Mouse (Mus musculus) midbrain, postnatal 0 days (tissue): ENCODE results near the gene Eif4g3. TPM values are rescaled to one million over a fixed set of nuclear protein-coding genes. Genes with fewer than 3 reads are reported as not detected.

Experiments
- ATAC-seq: fragments of 200-750 bp; cut with Nextera tagmentation; 2 replicates; pipeline ENCODE4 v1.8.0; 2017; ENCODE audit warnings: moderate number of reproducible peaks, mild to moderate bottlenecking, moderate TSS enrichment, moderate library complexity; ENCODE audit not compliant: low FRiP score
- DNase-seq: peaks from one replicate; pipeline ENCODE4 v3.0.0-alpha.2; 2015; ENCODE audit warnings: low spot score
- H3K27ac ChIP-seq: fragments of 300-500 bp; sonication (generic); 2 replicates; pipeline ENCODE4 v1.5.1; 2014; ENCODE audit warnings: low read depth, mild to moderate bottlenecking, low read length, mixed read lengths
- H3K27me3 ChIP-seq: fragments of 300-500 bp; sonication (generic); 2 replicates; pipeline ENCODE4 v1.6.1; 2014; ENCODE audit warnings: low read length, control low read depth, mixed read lengths; ENCODE audit not compliant: insufficient read depth
- H3K36me3 ChIP-seq: fragments of 300-500 bp; sonication (generic); 2 replicates; pipeline ENCODE4 v1.6.1; 2014; ENCODE audit warnings: low read length, control low read depth, mixed read lengths; ENCODE audit not compliant: insufficient read depth
- H3K4me1 ChIP-seq: fragments of 300-500 bp; sonication (generic); 2 replicates; pipeline ENCODE4 v1.6.1; 2014; ENCODE audit warnings: mild to moderate bottlenecking, control low read depth, antibody characterized with exemption, low read length, mixed read lengths; ENCODE audit not compliant: insufficient read depth
- H3K4me2 ChIP-seq: fragments of 300-500 bp; sonication (generic); 2 replicates; pipeline ENCODE4 v1.6.1; 2014; ENCODE audit warnings: low read depth, mild to moderate bottlenecking, low read length, mixed read lengths; ENCODE audit not compliant: poor library complexity, severe bottlenecking
- H3K4me3 ChIP-seq: fragments of 300-500 bp; sonication (generic); 2 replicates; pipeline ENCODE4 v1.5.1; 2014; ENCODE audit warnings: low read depth, mild to moderate bottlenecking, low read length, moderate library complexity
- H3K9ac ChIP-seq: fragments of 300-500 bp; sonication (generic); replicated peaks from 2 replicates; pipeline ENCODE4 v1.6.1; 2014; ENCODE audit warnings: mild to moderate bottlenecking, low read length, moderate library complexity, mixed read lengths; ENCODE audit not compliant: poor library complexity, severe bottlenecking
- H3K9me3 ChIP-seq: fragments of 300-500 bp; sonication (generic); 2 replicates; pipeline ENCODE4 v1.6.1; 2016; ENCODE audit warnings: low read length, control low read depth
- CTCF ChIP-seq: IDR thresholded peaks from 2 replicates; pipeline ENCODE4 v1.5.1; 2016; ENCODE audit warnings: antibody characterized with exemption, mild to moderate bottlenecking
- WGBS: fragments of 180-500 bp; shearing (Covaris S2); extraction: QIAGEN DNeasy Blood & Tissue Kit; methylation state at CpG from one replicate; pipeline ENCODE4 v1.1.7; 2014; 5-methylcytosine and 5-hydroxymethylcytosine counted together
- microRNA-seq: library from miRNA; unstranded; fragments of <30 nt; microRNA quantifications from one replicate; pipeline ENCODE4, GENCODE M21; 2016; ENCODE audit warnings: borderline number of aligned reads
- polyA plus RNA-seq: library from polyadenylated mRNA; unstranded; fragments of >200 nt; fragmentation: Nextera tagmentation; extraction: Ambion mirVana; gene quantifications from 2 replicates; pipeline ENCODE4 v1.2.1, GENCODE M21; 2015
- total RNA-seq: library from RNA; depleted of rRNA; stranded (reverse); fragments of >200 nt; gene quantifications from 2 replicates; pipeline ENCODE4 v1.2.3, GENCODE M21; 2014; rRNA removed

Eif4g3 gene
- total and polyA plus RNA-seq, 2 experiments from 2014 or later: 42.4 to 92.2 TPM

- H3K27me3 ChIP-seq: no peaks in the 10 kb centered on the region
- H3K27ac ChIP-seq: no peak overlapping the region
- ATAC-seq: no peak
- 57% methylated on average over 27 of the region's 27 CpGs for WGBS
- no peaks in the 10 kb centered on the region for H3K9me3 ChIP-seq
- no peak overlapping the region for H3K4me3 ChIP-seq
- TF ChIP-seq CTCF: no peak
- peaks cover 7% of the 10 kb centered on the region for H3K4me1 ChIP-seq
- DNase-seq: peak; percentile 51
- peaks cover 27% of the 10 kb centered on the region for H3K36me3 ChIP-seq
- H3K9ac ChIP-seq: no peak overlapping the region
- H3K4me2 ChIP-seq: no peak overlapping the region
Measured at GRCm38 (mm10) chr4:138246756-138247665, 254.2 kb downstream of the Eif4g3 start.

DNA sequence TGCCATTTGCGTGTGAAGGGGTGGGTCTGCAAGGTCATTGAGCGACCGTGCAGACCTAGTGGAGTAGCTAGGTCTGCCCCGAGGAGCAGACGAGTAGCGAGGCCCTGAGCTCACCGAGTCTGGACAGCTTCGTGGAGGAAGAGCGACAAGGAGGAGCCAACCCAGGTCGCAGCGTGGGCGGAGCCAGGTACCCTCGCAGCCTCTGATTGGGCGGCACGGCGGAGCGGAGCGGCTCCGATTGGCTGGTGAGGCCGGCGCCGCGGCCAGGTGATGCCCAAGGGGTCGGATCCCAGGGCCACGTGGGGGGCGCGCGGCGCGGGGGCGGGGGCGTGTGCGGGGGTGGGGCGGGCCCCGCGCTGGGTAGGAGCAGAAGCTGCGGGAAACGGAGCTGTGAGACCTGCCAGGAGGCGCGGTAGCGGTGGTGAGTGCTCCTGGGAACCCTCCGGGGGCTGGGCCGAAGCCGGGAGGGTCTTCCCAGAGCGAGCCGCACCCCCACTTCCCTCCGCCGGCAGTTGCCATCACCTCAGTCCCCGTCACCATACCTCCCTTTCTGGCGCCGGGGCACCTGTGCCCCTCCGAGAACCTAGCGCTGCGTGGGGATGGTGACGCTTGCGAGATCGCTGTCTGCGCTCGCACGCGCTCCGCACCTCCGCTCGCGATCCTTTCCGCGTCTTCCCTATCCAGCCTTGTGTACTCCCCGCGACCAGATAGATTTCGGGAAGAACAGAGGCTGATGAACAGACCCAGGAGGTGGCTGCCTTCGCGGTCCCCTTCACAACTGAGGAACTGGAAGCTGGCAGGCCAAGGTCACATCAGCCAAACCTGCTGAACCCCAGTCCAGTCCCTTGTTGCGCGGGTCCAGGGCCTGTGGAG lies 257.5 kb downstream of the Eif4g3 start, which contains the start of the genes Sh2d5 and Kif17:
Sh2d5 (plus strand) TSS at position 316 of the 873 bp plus-strand sequence.
Kif17 (plus strand) TSS at position 348 of the 873 bp plus-strand sequence.
- no peak for TF ChIP-seq CTCF
- Histone ChIP-seq H3K4me3 (peak within 1 kb of the TSS; percentile 61), H3K27ac (peak within 1 kb of the TSS; percentile 55), H3K9me3 (no peaks in the 10 kb centered on the region), H3K4me2 (peak within 1 kb of the TSS; percentile 81), H3K9ac (peak within 1 kb of the TSS; percentile 70), H3K4me1 (peaks cover 15% of the 10 kb centered on the region), H3K36me3 (peaks cover 1% of the 10 kb centered on the region; the same call in 1 of the 2 replicates), H3K27me3 (no peaks in the 10 kb centered on the region)
- peak; percentile 94 for ATAC-seq
- under 1% methylated on average over 49 of the region's 74 CpGs for WGBS
- peak; percentile 92 for DNase-seq

GRCm38 (mm10) chr4:138251819-138252218 lies 259.0 kb downstream of the Eif4g3 start:
- H3K4me3 ChIP-seq: peak overlapping the region; percentile 61
- ATAC-seq: no peak
- WGBS: 0% methylated on average over 14 of the region's 14 CpGs
- peak; percentile 34 for DNase-seq
- H3K4me1 ChIP-seq: peaks cover 15% of the 10 kb centered on the region
- H3K9me3 ChIP-seq: no peaks in the 10 kb centered on the region
- peak overlapping the region; percentile 70 for H3K9ac ChIP-seq
- 0 out of 2 replicates have a peak, but pooled peaks cover 5% of the 10 kb centered on the region for H3K36me3 ChIP-seq
- H3K27ac ChIP-seq: no peak overlapping the region
- no peaks in the 10 kb centered on the region for H3K27me3 ChIP-seq
- H3K4me2 ChIP-seq: peak overlapping the region; percentile 81
- TF ChIP-seq CTCF: peak; percentile 59

GRCm38 (mm10) chr4:138252231-138252630 lies 259.4 kb downstream of the Eif4g3 start:
- TF ChIP-seq CTCF: no peak
- Histone ChIP-seq H3K4me1 (peaks cover 15% of the 10 kb centered on the region), H3K4me3 (peak overlapping the region; percentile 61), H3K27ac (no peak overlapping the region), H3K9me3 (no peaks in the 10 kb centered on the region), H3K36me3 (0 out of 2 replicates have a peak, but pooled peaks cover 7% of the 10 kb centered on the region), H3K27me3 (no peaks in the 10 kb centered on the region), H3K4me2 (peak overlapping the region; percentile 81), H3K9ac (0 out of 2 replicates have a peak overlapping the region, but pooled peaks have one; percentile 70)
- no peak for DNase-seq
- WGBS: 23% methylated on average over 5 of the region's 5 CpGs
- no peak for ATAC-seq

- Histone ChIP-seq H3K9ac (no peak overlapping the region), H3K9me3 (no peaks in the 10 kb centered on the region), H3K27me3 (no peaks in the 10 kb centered on the region), H3K4me3 (no peak overlapping the region), H3K36me3 (peaks cover 16% of the 10 kb centered on the region), H3K4me2 (no peak overlapping the region), H3K4me1 (peaks cover 7% of the 10 kb centered on the region; the same call in 1 of the 2 replicates), H3K27ac (no peak overlapping the region)
- WGBS: 86% methylated on average over 22 of the region's 22 CpGs
- DNase-seq: no peak
- TF ChIP-seq CTCF: no peak
- ATAC-seq: no peak
Measured at GRCm38 (mm10) chr4:138257116-138257687, 264.4 kb downstream of the Eif4g3 start.

Small RNA genes within 50 kb of the gene (microRNA-seq; reads per million reads assigned to microRNA genes)
- gene Mir6399: not detected

Other genes starting within 250 kb of the Eif4g3 start
- 14.3 and 17.9 TPM in 2 replicates for gene Alpl, start 196.6 kb upstream of the Eif4g3 start, total RNA-seq
- gene Alpl, start 196.6 kb upstream of the Eif4g3 start, polyA plus RNA-seq: 16.1 and 19.1 TPM in 2 replicates
- gene Ece1, start 130.8 kb upstream of the Eif4g3 start, total RNA-seq: 36.3 and 51.9 TPM in 2 replicates
- 23.2 and 23.7 TPM in 2 replicates for gene Ece1, start 130.8 kb upstream of the Eif4g3 start, polyA plus RNA-seq
- 165 and 177 TPM in 2 replicates for gene Hp1bp3, start 223.3 kb downstream of the Eif4g3 start, total RNA-seq
- gene Hp1bp3, start 223.3 kb downstream of the Eif4g3 start, polyA plus RNA-seq: 175 and 200 TPM in 2 replicates